Comparison of ENCODE assay signal across 12 mouse cellular contexts in the genomic region with DNA sequence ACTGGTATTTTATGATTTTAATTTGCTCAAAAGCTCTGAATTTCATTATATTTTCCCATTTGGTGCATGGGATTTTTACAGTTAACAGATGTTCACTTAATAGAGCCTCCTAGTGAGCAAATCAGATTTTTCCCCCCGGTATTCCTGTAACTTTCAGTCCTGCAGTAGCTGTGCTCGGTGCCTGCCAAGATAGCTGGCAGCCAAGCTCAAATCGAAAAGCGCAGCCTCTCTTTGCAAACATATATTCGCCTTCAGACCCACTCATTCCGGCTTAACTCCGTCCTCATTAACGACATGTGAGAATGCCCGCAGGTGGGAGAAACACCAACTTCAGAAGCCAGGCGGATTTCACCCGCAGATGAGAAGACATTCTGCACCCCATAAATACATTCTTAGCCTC.
A peak's percentile ranks its signal among the peaks of the same experiment; 100 is the strongest.
DNase-seq lines count a peak whose midpoint lies in the region; ATAC-seq and TF ChIP-seq lines count a peak whose summit lies in the region.
"Had no signal": no experiment of that assay in that cellular context is flagged by ENCODE, and none has a peak within 500 bp of the region (broad histone marks: within the 10 kb centered on the region; RNA-seq: fewer than 3 reads in every experiment).

No protein-coding gene starts in this region.

- H3K4me1 ChIP-seq in embryonic facial prominence, embryonic 14.5 days (ENCODE audit: control insufficient read depth, insufficient read depth, low read length): peaks cover 3% of the 10 kb centered on the region
- peaks cover 8% of the 10 kb centered on the region; the same call in 1 of the 2 replicates for H3K4me1 ChIP-seq in hindbrain, postnatal 0 days (ENCODE audit: insufficient read depth, low read length)
- peaks cover 11% of the 10 kb centered on the region; the same call in 1 of the 2 replicates for H3K4me1 ChIP-seq in midbrain, embryonic 12.5 days
- H3K4me1 ChIP-seq in kidney, embryonic 15.5 days: 0 out of 2 replicates have a peak, but pooled peaks cover 3% of the 10 kb centered on the region
- no peaks in the 10 kb centered on the region for H3K4me1 ChIP-seq in lung, adult 2 months (ENCODE audit: control insufficient read depth, insufficient read depth, low read length)
- H3K4me1 ChIP-seq: liver, embryonic 15.5 days had no signal

- 32% methylated on average over 11 of the region's 11 CpGs for WGBS in embryonic facial prominence, embryonic 14.5 days
- WGBS in hindbrain, postnatal 0 days: 33% methylated on average over 11 of the region's 11 CpGs
- 76% methylated on average over 11 of the region's 11 CpGs for WGBS in midbrain, embryonic 12.5 days
- 65% methylated on average over 11 of the region's 11 CpGs for WGBS in kidney, embryonic 15.5 days
- WGBS in lung, adult 2 months: 70% methylated on average over 11 of the region's 11 CpGs

- DNase-seq in frontal cortex, postnatal 36 days (ENCODE audit: low spot score in 2 of 2): peak; percentile 13 to 20
- DNase-seq in frontal cortex, postnatal 14 days (ENCODE audit: low spot score in 2 of 2): no peak
- peak; percentile 76 for DNase-seq in embryonic facial prominence, embryonic 14.5 days (ENCODE audit: low spot score)
- peak; percentile 44 for DNase-seq in hindbrain, postnatal 0 days (ENCODE audit: low spot score)
- no peak for DNase-seq in lung, adult 2 months
- DNase-seq in yolk sac, embryonic 10.5 days (ENCODE audit: low spot score): no peak
- DNase-seq: heart, postnatal 36 days; kidney, postnatal 25 days had no signal

- no peaks in the 10 kb centered on the region for H3K9me3 ChIP-seq in embryonic facial prominence, embryonic 14.5 days (ENCODE audit: control insufficient read depth, low read length)
- H3K9me3 ChIP-seq in hindbrain, postnatal 0 days (ENCODE audit: low read length): no peaks in the 10 kb centered on the region
- H3K9me3 ChIP-seq in midbrain, embryonic 12.5 days: no peaks in the 10 kb centered on the region
- H3K9me3 ChIP-seq in kidney, embryonic 15.5 days (replicated peaks): no peaks in the 10 kb centered on the region
- H3K9me3 ChIP-seq: embryonic facial prominence, embryonic 12.5 days; liver, embryonic 15.5 days had no signal

- H3K9ac ChIP-seq in embryonic facial prominence, embryonic 14.5 days (ENCODE audit: low read depth, low read length): no peak overlapping the region
- H3K9ac ChIP-seq in hindbrain, postnatal 0 days (replicated peaks; ENCODE audit: low read length): no peak overlapping the region
- H3K9ac ChIP-seq in midbrain, embryonic 12.5 days (replicated peaks): no peak overlapping the region
- no peak overlapping the region for H3K9ac ChIP-seq in kidney, embryonic 15.5 days
- H3K9ac ChIP-seq: embryonic facial prominence, embryonic 12.5 days; liver, embryonic 15.5 days had no signal

- no peaks in the 10 kb centered on the region for H3K27me3 ChIP-seq in embryonic facial prominence, embryonic 14.5 days (replicated peaks; ENCODE audit: control insufficient read depth, insufficient read depth, low read length)
- H3K27me3 ChIP-seq in hindbrain, postnatal 0 days (ENCODE audit: insufficient read depth, low read length): no peaks in the 10 kb centered on the region
- no peaks in the 10 kb centered on the region for H3K27me3 ChIP-seq in midbrain, embryonic 12.5 days
- no peaks in the 10 kb centered on the region for H3K27me3 ChIP-seq in kidney, embryonic 15.5 days
- H3K27me3 ChIP-seq: embryonic facial prominence, embryonic 12.5 days; liver, embryonic 15.5 days had no signal

- peak overlapping the region; percentile 39; the same call in 1 of the 2 replicates for H3K27ac ChIP-seq in embryonic facial prominence, embryonic 14.5 days (replicated peaks; ENCODE audit: low read depth, low read length)
- peak overlapping the region; percentile 32; the same call in 1 of the 2 replicates for H3K27ac ChIP-seq in hindbrain, postnatal 0 days
- peak overlapping the region; percentile 63; the same call in 1 of the 2 replicates for H3K27ac ChIP-seq in midbrain, embryonic 12.5 days (replicated peaks)
- no peak overlapping the region for H3K27ac ChIP-seq in kidney, embryonic 15.5 days
- H3K27ac ChIP-seq: liver, embryonic 15.5 days had no signal

- peak overlapping the region; percentile 36; the same call in 1 of the 2 replicates for H3K4me2 ChIP-seq in embryonic facial prominence, embryonic 14.5 days (ENCODE audit: low read depth, low read length)
- peak overlapping the region; percentile 46 for H3K4me2 ChIP-seq in hindbrain, postnatal 0 days (ENCODE audit: low read depth, low read length)
- H3K4me2 ChIP-seq in midbrain, embryonic 12.5 days (replicated peaks): no peak overlapping the region
- no peak overlapping the region for H3K4me2 ChIP-seq in kidney, embryonic 15.5 days
- H3K4me2 ChIP-seq: embryonic facial prominence, embryonic 12.5 days; liver, embryonic 15.5 days had no signal

- TF ChIP-seq CTCF in hindbrain, postnatal 0 days (IDR thresholded peaks at IDR 0.05; ENCODE audit: low read depth): no peak
- no peak for TF ChIP-seq CTCF in lung, adult 2 months (IDR thresholded peaks at IDR 0.05; ENCODE audit: insufficient read depth, low read length)

- no peak for TF ChIP-seq POLR2A in lung, adult 2 months (IDR thresholded peaks at IDR 0.05; ENCODE audit: borderline replicate concordance, extremely low read depth, low read depth, low read length)

- peak; percentile 57; the same call in 1 of the 2 replicates for ATAC-seq in embryonic facial prominence, embryonic 14.5 days (ENCODE audit: low read depth)
- 0 out of 2 replicates have a peak, but pooled peaks have one; percentile 32 for ATAC-seq in hindbrain, postnatal 0 days
- no peak for ATAC-seq in midbrain, embryonic 12.5 days (ENCODE audit: low FRiP score, low read depth)
- no peak for ATAC-seq in kidney, embryonic 15.5 days (replicated peaks; ENCODE audit: low FRiP score)

- no peak overlapping the region; the same call in 1 of the 2 replicates for H3K4me3 ChIP-seq in embryonic facial prominence, embryonic 14.5 days (ENCODE audit: low read depth, low read length)
- peak overlapping the region; percentile 10; the same call in 1 of the 2 replicates for H3K4me3 ChIP-seq in hindbrain, postnatal 0 days (ENCODE audit: low read length)
- H3K4me3 ChIP-seq in midbrain, embryonic 12.5 days: no peak overlapping the region
- H3K4me3 ChIP-seq in kidney, embryonic 15.5 days (replicated peaks): no peak overlapping the region
- no peak overlapping the region for H3K4me3 ChIP-seq in lung, adult 2 months (replicated peaks; ENCODE audit: extremely low read depth, low read depth, low read length)
- H3K4me3 ChIP-seq: embryonic facial prominence, embryonic 12.5 days; liver, embryonic 15.5 days had no signal

- no peaks in the 10 kb centered on the region for H3K36me3 ChIP-seq in embryonic facial prominence, embryonic 14.5 days (ENCODE audit: control insufficient read depth, insufficient read depth, low read length)
- H3K36me3 ChIP-seq in hindbrain, postnatal 0 days (ENCODE audit: insufficient read depth, low read length): no peaks in the 10 kb centered on the region
- H3K36me3 ChIP-seq in midbrain, embryonic 12.5 days: no peaks in the 10 kb centered on the region
- H3K36me3 ChIP-seq in kidney, embryonic 15.5 days: no peaks in the 10 kb centered on the region
- H3K36me3 ChIP-seq: embryonic facial prominence, embryonic 12.5 days; liver, embryonic 15.5 days had no signal

Comparison
In these comparisons a context has a peak if more than half of its experiments do, and no peak if none do; other contexts are left out.
1. DNase-seq: peak in frontal cortex, postnatal 36 days (2 of 2), embryonic facial prominence, embryonic 14.5 days (single experiment) and hindbrain, postnatal 0 days (single experiment); none in frontal cortex, postnatal 14 days (0 of 2), lung, adult 2 months (single experiment) and yolk sac, embryonic 10.5 days (single experiment).
2. ATAC-seq: peak in embryonic facial prominence, embryonic 14.5 days (single experiment) and hindbrain, postnatal 0 days (single experiment); none in midbrain, embryonic 12.5 days (single experiment) and kidney, embryonic 15.5 days (single experiment).
3. H3K4me2 ChIP-seq: peak in embryonic facial prominence, embryonic 14.5 days (single experiment) and hindbrain, postnatal 0 days (single experiment); none in midbrain, embryonic 12.5 days (single experiment) and kidney, embryonic 15.5 days (single experiment).